ENCODE assay signal across 23 mouse cellular contexts in genomic region chr6:72141191-72141590, GRCm38 (mm10). TPM values are rescaled to one million over a fixed set of nuclear protein-coding genes. Genes with fewer than 3 reads are reported as not detected.
A peak's percentile ranks its signal among the peaks of the same experiment; 100 is the strongest.
DNase-seq lines count a peak whose midpoint lies in the region; ATAC-seq and TF ChIP-seq lines count a peak whose summit lies in the region.
"Had no signal": no experiment of that assay in that cellular context is flagged by ENCODE, and none has a peak within 500 bp of the region (broad histone marks: within the 10 kb centered on the region; RNA-seq: fewer than 3 reads in every experiment).

No protein-coding gene starts in this region.

- no peaks in the 10 kb centered on the region for H3K27me3 ChIP-seq in heart, adult 2 months (ENCODE audit: control insufficient read depth, insufficient read depth, low read length)
- no peaks in the 10 kb centered on the region for H3K27me3 ChIP-seq in liver, postnatal 0 days (ENCODE audit: insufficient read depth, low read length)
- no peaks in the 10 kb centered on the region for H3K27me3 ChIP-seq in liver, embryonic 11.5 days (replicated peaks; ENCODE audit: control insufficient read depth, insufficient read depth, low read length)
- H3K27me3 ChIP-seq: CH12.LX; embryonic facial prominence, embryonic 15.5 days had no signal

- TF ChIP-seq EP300 in heart, adult 2 months (IDR thresholded peaks at IDR 0.05; ENCODE audit: insufficient read depth, low read depth, low read length) = 0 out of 2 replicates have a peak, but pooled peaks have one; percentile 19
- no peak for TF ChIP-seq EP300 in liver, postnatal 0 days (IDR thresholded peaks at IDR 0.05; ENCODE audit: low read depth)

- no peaks in the 10 kb centered on the region for H3K36me3 ChIP-seq in heart, adult 2 months (ENCODE audit: control insufficient read depth, insufficient read depth, low read length)
- H3K36me3 ChIP-seq in liver, postnatal 0 days (replicated peaks; ENCODE audit: insufficient read depth, low read length) = peaks cover 76% of the 10 kb centered on the region
- H3K36me3 ChIP-seq in liver, embryonic 11.5 days (ENCODE audit: control insufficient read depth, insufficient read depth, low read length) = peaks cover 24% of the 10 kb centered on the region

- H3K4me1 ChIP-seq in heart, adult 2 months (ENCODE audit: control insufficient read depth, insufficient read depth, low read length) = peaks cover 9% of the 10 kb centered on the region
- peaks cover 26% of the 10 kb centered on the region for H3K4me1 ChIP-seq in liver, postnatal 0 days (ENCODE audit: insufficient read depth)
- H3K4me1 ChIP-seq in liver, embryonic 11.5 days (replicated peaks; ENCODE audit: control insufficient read depth, insufficient read depth, low read length) = peaks cover 7% of the 10 kb centered on the region

- TF ChIP-seq POLR2A in heart, adult 2 months (IDR thresholded peaks at IDR 0.05; ENCODE audit: insufficient read depth, low read depth, low read length) = no peak

- ATAC-seq in liver, postnatal 0 days = peak; percentile 40
- no peak for ATAC-seq in liver, embryonic 11.5 days (replicated peaks; ENCODE audit: low FRiP score)
- ATAC-seq in monocyte, adult 5-6 weeks (replicated peaks; ENCODE audit: insufficient number of reproducible peaks, low FRiP score, low TSS enrichment, poor library complexity, severe bottlenecking) = 0 out of 2 replicates have a peak, but pooled peaks have one; percentile 8
- ATAC-seq: forebrain, embryonic 16.5 days had no signal

- TF ChIP-seq CTCF in heart, adult 2 months (IDR thresholded peaks at IDR 0.05) = no peak
- no peak for TF ChIP-seq CTCF in liver, postnatal 0 days (IDR thresholded peaks at IDR 0.05; ENCODE audit: low read depth)

- H3K27ac ChIP-seq in heart, adult 2 months = no peak overlapping the region
- H3K27ac ChIP-seq in liver, postnatal 0 days (ENCODE audit: low read depth) = peak overlapping the region; percentile 83
- no peak overlapping the region for H3K27ac ChIP-seq in liver, embryonic 11.5 days (ENCODE audit: low read depth, low read length)
- H3K27ac ChIP-seq: embryonic facial prominence, embryonic 15.5 days; hindbrain, embryonic 14.5 days; limb, embryonic 10.5 days; liver, embryonic 14.5 days; stomach, postnatal 0 days had no signal

- intact Hi-C loops in heart, adult 2 months (cut with DNase I) = no loop called here
- intact Hi-C loops in heart, postnatal 14 days (cut with DNase I) = no loop called here

- DNase-seq in heart, adult 2 months = no peak
- DNase-seq in heart, postnatal 14 days = no peak
- DNase-seq in liver, postnatal 0 days = no peak
- DNase-seq in liver, embryonic 11.5 days (ENCODE audit: low spot score) = no peak
- peak; percentile 69 for DNase-seq in adrenal gland, postnatal 14 days
- DNase-seq in kidney, postnatal 14 days = no peak
- DNase-seq: cerebellum, adult 2 months; cerebellum, postnatal 36 days; gastrocnemius, postnatal 36 days; kidney, postnatal 4 days; lung, postnatal 10 days; midbrain, embryonic 14.5 days; right cerebral cortex, adult 18-20 months; thymus, postnatal 25 days had no signal

- H3K4me3 ChIP-seq in heart, adult 2 months = no peak overlapping the region
- H3K4me3 ChIP-seq in liver, postnatal 0 days (ENCODE audit: low read depth, low read length) = no peak overlapping the region
- H3K4me3 ChIP-seq in liver, embryonic 11.5 days (ENCODE audit: low read depth, low read length) = no peak overlapping the region
- H3K4me3 ChIP-seq: embryonic facial prominence, embryonic 15.5 days; limb, embryonic 10.5 days; megakaryocyte, embryonic 14.5 days had no signal

- H3K9ac ChIP-seq in heart, adult 2 months (ENCODE audit: low read depth, low read length) = no peak overlapping the region
- H3K9ac ChIP-seq in liver, postnatal 0 days (replicated peaks) = no peak overlapping the region
- H3K9ac ChIP-seq in liver, embryonic 11.5 days (ENCODE audit: low read depth, low read length) = no peak overlapping the region
- H3K9ac ChIP-seq: embryonic facial prominence, embryonic 15.5 days; hindbrain, embryonic 14.5 days; liver, embryonic 14.5 days had no signal

- no peaks in the 10 kb centered on the region for H3K9me3 ChIP-seq in liver, postnatal 0 days (ENCODE audit: low read length)
- no peaks in the 10 kb centered on the region for H3K9me3 ChIP-seq in liver, embryonic 11.5 days (ENCODE audit: control insufficient read depth, low read length)
- H3K9me3 ChIP-seq: embryonic facial prominence, embryonic 15.5 days; limb, embryonic 10.5 days; megakaryocyte, embryonic 14.5 days had no signal

- no peak overlapping the region for H3K4me2 ChIP-seq in liver, postnatal 0 days (ENCODE audit: low read depth, low read length)
- H3K4me2 ChIP-seq in liver, embryonic 11.5 days = no peak overlapping the region
- H3K4me2 ChIP-seq: embryonic facial prominence, embryonic 15.5 days; hindbrain, embryonic 14.5 days had no signal

- H3K79me2 ChIP-seq in heart, adult 2 months (replicated peaks; ENCODE audit: control insufficient read depth, insufficient read depth, low read length) = no peaks in the 10 kb centered on the region

- WGBS in heart, adult 2 months = 41% methylated on average over 10 of the region's 10 CpGs
- 61% methylated on average over 10 of the region's 10 CpGs for WGBS in liver, postnatal 0 days (ENCODE audit: insufficient replicate concordance)
- 67% methylated on average over 10 of the region's 10 CpGs for WGBS in liver, embryonic 11.5 days

RNA-seq across cellular contexts. Expression of gene St3gal5, which starts 43.8 kb away (rescaled TPM):
- total RNA-seq in heart, adult 2 months (2021) = 10 to 100 TPM; 67.6 to 78.4 TPM
- 39.7 and 50.8 TPM in 2 replicates for polyA plus RNA-seq in heart, adult 2 months (2012; rRNA removed)
- total RNA-seq in heart, postnatal 14 days (2021) = 10 to 100 TPM; 43.3 to 46.0 TPM
- polyA plus RNA-seq in liver, postnatal 0 days (2015; fragmentation: Nextera tagmentation; extraction: Ambion mirVana) = 175 and 212 TPM in 2 replicates
- 109 and 114 TPM in 2 replicates for polyA plus RNA-seq in liver, embryonic 11.5 days (2014; fragmentation: Nextera tagmentation; extraction: Ambion mirVana)
- 137 and 170 TPM in 2 replicates for total RNA-seq in adrenal gland, postnatal 14 days (2021)
- 28.9 to 43.8 TPM (median 38.3 TPM) in 3 replicates for total RNA-seq in monocyte, adult 5-6 weeks (2017)
